Mouse (Mus musculus) neutrophil, adult 5-6 weeks (primary cell): ENCODE data around the gene Ipo5. TPM values are rescaled to one million over a fixed set of nuclear protein-coding genes. Genes with fewer than 3 reads are reported as not detected.

Experiments used
- ATAC-seq: fragments of 151-379, 151-347 bp; 2 replicates; pipeline ENCODE4 v1.8.0; 2017; ENCODE audit warnings: mild to moderate bottlenecking, moderate TSS enrichment; ENCODE audit not compliant: insufficient number of reproducible peaks, poor library complexity, low FRiP score, severe bottlenecking; ENCODE audit errors: extremely low read depth
- total RNA-seq: library from RNA; stranded (forward); fragments of 200-1000 nt; gene quantifications from 2 replicates; pipeline ENCODE4 v1.2.3, GENCODE M21; 2017

The Ipo5 gene
- 27.9 and 28.5 TPM in 2 replicates for total RNA-seq

- ATAC-seq: peak; percentile 92
Measured at GRCm38 (mm10) chr14:120910733-120911324, at the start of gene Ipo5. Ipo5 (plus strand) TSS chr14:120911224.

- no peak for ATAC-seq
Measured at GRCm38 (mm10) chr14:120863205-120863604, 47.8 kb upstream of the Ipo5 start.

- no peak for ATAC-seq
Measured at GRCm38 (mm10) chr14:120864896-120865295, 46.1 kb upstream of the Ipo5 start.

- no peak for ATAC-seq
Measured at GRCm38 (mm10) chr14:120866573-120866972, 44.5 kb upstream of the Ipo5 start.

GRCm38 (mm10) chr14:120867121-120867520 lies 43.9 kb upstream of the Ipo5 start:
- no peak for ATAC-seq

- ATAC-seq: no peak
Measured at GRCm38 (mm10) chr14:120868494-120868893, 42.5 kb upstream of the Ipo5 start.

GRCm38 (mm10) chr14:120870736-120871135 lies 40.3 kb upstream of the Ipo5 start:
- ATAC-seq: no peak

- ATAC-seq: no peak
Measured at GRCm38 (mm10) chr14:120874397-120874796, 36.6 kb upstream of the Ipo5 start.

- no peak for ATAC-seq
Measured at GRCm38 (mm10) chr14:120875144-120875543, 35.9 kb upstream of the Ipo5 start.

GRCm38 (mm10) chr14:120875811-120876388 lies 35.1 kb upstream of the Ipo5 start:
- no peak for ATAC-seq

GRCm38 (mm10) chr14:120877147-120877546 lies 33.9 kb upstream of the Ipo5 start:
- no peak for ATAC-seq

GRCm38 (mm10) chr14:120879026-120879425 lies 32.0 kb upstream of the Ipo5 start:
- no peak for ATAC-seq

- ATAC-seq: no peak
Measured at GRCm38 (mm10) chr14:120880601-120881000, 30.4 kb upstream of the Ipo5 start.

- ATAC-seq: no peak
Measured at GRCm38 (mm10) chr14:120881054-120881453, 30.0 kb upstream of the Ipo5 start.

GRCm38 (mm10) chr14:120888681-120889080 lies 22.3 kb upstream of the Ipo5 start:
- ATAC-seq: no peak

GRCm38 (mm10) chr14:120892369-120892768 lies 18.7 kb upstream of the Ipo5 start:
- ATAC-seq: no peak

- no peak for ATAC-seq
Measured at GRCm38 (mm10) chr14:120896613-120897012, 14.4 kb upstream of the Ipo5 start.

GRCm38 (mm10) chr14:120898876-120899275 lies 12.1 kb upstream of the Ipo5 start:
- no peak for ATAC-seq

GRCm38 (mm10) chr14:120909396-120909795 lies 1.6 kb upstream of the Ipo5 start:
- ATAC-seq: no peak

GRCm38 (mm10) chr14:120910320-120910719 lies 704 bp upstream of the Ipo5 start:
- ATAC-seq: peak; percentile 23; the same call in 1 of the 2 replicates

GRCm38 (mm10) chr14:120911388-120911901 lies 421 bp downstream of the Ipo5 start:
- no peak for ATAC-seq
